Mouse (Mus musculus): ENCODE results near the gene Samd5.

- TF ChIP-seq CTCF (IDR thresholded peaks at IDR 0.05; ENCODE audit: borderline replicate concordance, insufficient read depth, low read depth, low read length), result no peak
- TF ChIP-seq POLR2A (IDR thresholded peaks at IDR 0.05; ENCODE audit: borderline replicate concordance, insufficient read depth, low read length), result no peak
Observed at GRCm38 (mm10) chr10:9579374-9579773, 95.6 kb downstream of the Samd5 start.
